Mouse (Mus musculus): ENCODE data around the gene Rasa3.

Rasa3 gene

DNA sequence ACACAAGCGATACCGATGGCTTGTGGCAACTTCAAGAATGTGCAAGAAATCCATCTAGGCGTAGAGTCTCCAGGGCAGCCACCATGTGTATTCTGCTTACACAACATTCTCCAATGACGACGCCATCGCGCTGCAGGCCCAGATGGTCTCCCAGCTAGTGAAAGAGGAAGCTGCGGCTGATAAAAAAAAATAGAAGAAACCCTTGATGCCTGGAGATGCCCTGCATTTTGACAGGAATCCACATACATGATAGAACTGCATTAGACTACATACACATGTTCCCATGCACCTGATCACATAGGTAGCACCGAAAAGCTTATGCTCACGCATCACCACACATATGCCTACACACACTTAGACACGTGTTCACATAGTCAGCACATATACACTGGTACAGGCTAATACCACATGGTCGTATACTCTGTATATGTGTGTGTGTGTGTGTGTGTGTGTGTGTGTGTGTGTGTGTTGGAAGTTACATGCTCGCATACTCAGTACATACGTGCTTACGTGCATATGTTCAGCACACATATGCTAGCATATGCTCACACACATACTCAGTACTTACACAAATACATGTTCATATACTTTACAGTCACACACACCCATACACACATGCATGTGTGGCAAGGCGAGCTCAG, 8.4 kb upstream of the Rasa3 start:
- DNase-seq (ENCODE audit: low spot score in 2 of 2) = peak in 1 of 2 experiments; percentile 44

- no peak for DNase-seq (ENCODE audit: low spot score in 2 of 2)
Observed at GRCm38 (mm10) chr8:13684131-13684530, 6.7 kb upstream of the Rasa3 start.

DNA sequence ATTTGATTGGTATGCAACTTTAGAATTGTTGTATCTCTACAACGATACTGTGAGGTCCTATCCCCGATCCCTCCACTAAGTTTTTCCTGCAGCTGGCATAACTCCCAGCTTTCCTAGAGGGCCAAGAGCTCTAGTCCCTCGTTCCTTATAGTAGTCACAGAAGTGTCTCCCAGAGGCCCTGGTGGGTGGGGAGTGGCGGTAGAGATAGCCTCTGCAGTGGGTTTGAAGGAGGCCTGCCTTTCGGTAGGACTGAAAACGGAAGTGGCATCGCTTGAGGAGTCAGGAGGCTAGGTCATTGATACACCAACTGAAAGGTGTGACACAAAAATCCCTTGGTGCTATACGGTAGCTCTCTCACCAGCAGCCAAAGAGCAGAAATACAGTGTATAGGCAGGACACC, 779 bp upstream of the Rasa3 start:
- DNase-seq (ENCODE audit: low spot score in 2 of 2) = no peak

- DNase-seq (ENCODE audit: low spot score in 2 of 2) = peak in 1 of 2 experiments; percentile 60
Observed at GRCm38 (mm10) chr8:13676701-13677412, 546 bp downstream of the Rasa3 start.

DNA sequence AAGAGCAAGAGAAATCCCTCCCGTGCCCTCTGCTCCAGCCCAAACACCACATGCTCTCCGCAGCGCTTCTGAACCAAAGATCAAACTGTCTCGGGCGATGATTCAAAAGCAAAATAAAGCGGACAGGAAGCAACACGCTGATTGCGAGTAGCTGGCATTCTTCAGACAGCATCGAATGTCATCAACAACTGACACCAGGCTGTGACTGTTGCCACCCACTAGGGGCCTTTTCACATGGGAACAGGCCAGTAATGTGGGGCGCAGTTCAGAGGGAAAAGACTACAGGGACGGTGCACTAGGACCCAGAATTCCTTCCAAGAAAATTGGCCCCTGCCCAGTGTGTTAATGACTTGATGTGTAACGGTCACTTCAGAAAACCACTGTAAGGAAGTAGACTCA, 1.1 kb downstream of the Rasa3 start:
- DNase-seq (ENCODE audit: low spot score in 2 of 2) = peak; percentile 71 to 80

GRCm38 (mm10) chr8:13675524-13675923, 1.9 kb downstream of the Rasa3 start:
- no peak for DNase-seq (ENCODE audit: low spot score in 2 of 2)

GRCm38 (mm10) chr8:13675121-13675520, 2.3 kb downstream of the Rasa3 start:
- no peak for DNase-seq (ENCODE audit: low spot score in 2 of 2)

- DNase-seq (ENCODE audit: low spot score in 2 of 2) = peak; percentile 71 to 81
Observed at GRCm38 (mm10) chr8:13674294-13675010, 3.0 kb downstream of the Rasa3 start.

DNA sequence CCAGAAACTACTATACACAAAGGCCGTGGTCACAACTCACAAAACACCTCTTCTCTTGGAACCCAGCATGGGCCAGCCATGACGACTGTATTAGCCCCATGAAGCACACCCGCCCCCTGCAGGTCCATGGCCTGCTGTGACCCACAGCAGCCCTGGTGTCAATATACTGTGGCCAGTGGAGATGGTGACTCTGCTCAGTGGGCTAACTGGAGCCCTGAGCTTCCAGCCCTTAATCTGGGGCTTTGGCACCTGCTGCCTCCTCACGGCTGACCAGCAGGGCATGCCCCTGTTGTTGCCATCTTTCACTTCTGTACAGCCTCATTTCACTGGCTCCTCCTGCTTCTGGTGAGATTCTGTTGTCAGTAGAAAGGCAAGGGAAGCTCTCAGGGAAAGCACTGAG, 4.2 kb downstream of the Rasa3 start:
- DNase-seq (ENCODE audit: low spot score in 2 of 2) = peak; percentile 57 to 64

DNA sequence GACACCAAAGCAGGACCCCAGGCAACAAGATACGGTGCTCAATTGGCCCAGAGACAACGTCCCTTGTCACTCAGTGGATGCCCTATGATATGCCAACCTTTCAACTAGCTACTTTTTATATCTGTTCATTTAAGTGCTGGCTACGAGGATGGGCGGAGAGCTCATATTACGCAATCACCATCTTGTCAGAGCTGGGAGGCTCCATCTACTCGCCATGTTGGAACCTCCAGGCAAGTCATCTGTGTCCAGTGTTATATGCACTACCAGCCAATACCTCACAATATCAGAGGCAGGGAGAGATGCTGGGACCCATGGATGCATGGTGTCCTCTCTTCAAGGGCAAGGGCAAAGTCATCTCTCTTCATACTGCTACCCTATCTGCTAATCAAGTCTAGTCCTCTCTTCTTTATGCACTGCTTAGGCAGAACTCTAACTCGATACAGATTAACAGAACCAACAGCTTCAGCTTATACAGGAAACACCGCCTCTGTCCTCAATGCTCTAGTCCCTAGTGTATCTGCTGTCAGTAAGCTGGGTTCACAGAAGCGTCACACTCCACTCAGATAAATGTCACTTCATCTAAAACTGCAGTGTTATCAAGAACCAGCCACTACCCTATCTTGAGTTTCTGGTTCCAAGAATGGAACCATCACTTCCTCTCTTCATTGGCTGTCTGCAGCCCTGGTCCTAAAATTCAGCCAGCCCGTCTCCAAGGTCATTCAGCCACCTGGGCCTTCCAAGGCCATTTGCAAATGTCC, 6.0 kb downstream of the Rasa3 start:
- peak in 1 of 2 experiments; percentile 42 for DNase-seq (ENCODE audit: low spot score in 2 of 2)

DNA sequence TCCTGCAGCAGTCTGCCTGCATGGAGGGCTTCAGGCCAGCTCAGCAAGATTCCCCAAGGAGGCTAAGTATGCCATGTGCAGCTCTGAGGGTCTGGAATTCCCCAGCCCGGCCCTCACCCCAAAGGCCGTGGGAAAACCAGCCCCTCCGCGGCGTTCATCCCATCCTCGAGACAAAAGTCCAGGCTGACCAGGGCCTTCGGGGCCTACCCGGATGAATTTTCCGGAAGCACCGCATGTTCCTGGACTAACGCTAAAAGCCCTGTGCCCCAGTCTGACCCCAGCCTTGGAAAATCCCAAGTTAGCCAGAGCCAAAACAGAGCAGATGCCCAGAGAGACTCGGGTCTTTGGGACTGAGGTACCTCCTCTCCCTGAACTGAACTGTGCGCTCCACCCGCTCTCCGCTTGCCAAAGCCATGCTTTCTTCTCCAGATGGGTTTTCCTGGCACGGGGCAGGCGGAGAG, 7.4 kb downstream of the Rasa3 start:
- DNase-seq (ENCODE audit: low spot score in 2 of 2) = peak; percentile 62 to 77

DNA sequence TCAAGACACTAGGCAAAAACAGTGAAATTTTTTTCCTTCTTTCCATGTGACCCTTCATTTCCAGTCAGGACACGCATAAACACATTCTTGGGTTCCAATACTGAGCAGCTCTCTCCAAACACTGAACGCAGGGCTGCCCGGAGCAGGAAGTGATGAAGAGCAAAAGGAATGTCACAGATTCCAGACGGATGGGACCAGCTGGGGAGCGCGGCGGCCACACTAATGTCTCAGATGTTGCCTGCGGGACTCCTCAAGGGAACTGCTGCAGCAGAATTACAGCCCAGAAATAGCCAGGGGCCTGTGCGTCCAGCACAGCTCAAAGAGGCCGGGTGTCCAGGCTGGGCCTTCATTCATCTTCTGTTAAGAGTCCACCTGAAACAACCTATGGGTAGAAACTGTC, 9.0 kb downstream of the Rasa3 start:
- DNase-seq (ENCODE audit: low spot score in 2 of 2) = peak; percentile 84 to 86

GRCm38 (mm10) chr8:13667917-13668316, 9.5 kb downstream of the Rasa3 start:
- peak in 1 of 2 experiments; percentile 34 for DNase-seq (ENCODE audit: low spot score in 2 of 2)

- DNase-seq (ENCODE audit: low spot score in 2 of 2) = peak in 1 of 2 experiments; percentile 40
Observed at GRCm38 (mm10) chr8:13665944-13666343, 11.5 kb downstream of the Rasa3 start.

DNA sequence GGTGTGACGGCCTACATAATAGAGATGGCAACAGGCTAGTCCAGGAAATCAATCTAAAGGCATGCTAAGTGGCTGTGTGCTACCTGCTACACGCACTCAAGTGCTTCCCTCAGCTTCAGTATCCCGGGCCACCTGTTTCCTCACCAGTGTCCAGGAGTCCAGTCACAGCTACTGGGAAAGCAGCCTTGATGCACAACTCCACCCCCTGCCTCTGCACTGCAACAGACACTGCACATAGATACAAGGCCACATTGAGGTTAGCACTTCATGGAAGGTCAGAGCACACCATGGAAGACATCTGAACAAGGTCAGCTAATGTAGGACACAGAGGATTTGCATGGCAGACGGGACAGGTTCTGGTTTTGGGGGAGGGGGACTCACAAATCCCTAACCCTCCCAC, 11.9 kb downstream of the Rasa3 start:
- DNase-seq (ENCODE audit: low spot score in 2 of 2) = no peak

DNA sequence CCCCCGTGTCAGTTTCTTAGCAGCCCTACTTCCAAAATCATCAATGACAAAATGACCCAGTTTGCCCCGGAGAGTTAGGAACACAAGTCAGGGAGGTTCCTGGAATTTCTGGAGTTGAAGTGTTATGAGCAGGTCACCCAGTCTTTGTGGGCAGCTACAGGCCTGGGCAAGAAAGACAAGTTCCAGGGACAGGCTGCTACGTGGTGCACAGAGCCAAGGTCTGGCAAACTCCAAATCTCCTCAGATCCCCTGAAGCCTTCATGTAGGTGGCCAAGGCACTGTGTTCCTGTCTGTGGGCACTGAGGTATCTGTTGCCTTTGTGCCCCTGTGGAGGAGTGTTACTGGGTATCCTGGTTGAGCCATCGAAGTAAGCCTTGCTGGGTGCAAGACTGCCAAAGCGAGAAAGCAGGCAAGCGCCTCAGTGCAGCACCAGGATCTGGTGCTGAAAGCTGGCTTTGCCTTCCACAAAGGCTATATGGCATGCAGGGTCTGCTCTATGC, 12.6 kb downstream of the Rasa3 start:
- no peak for DNase-seq (ENCODE audit: low spot score in 2 of 2)

- no peak for DNase-seq (ENCODE audit: low spot score in 2 of 2)
Observed at GRCm38 (mm10) chr8:13660323-13660722, 17.1 kb downstream of the Rasa3 start.

- no peak for DNase-seq (ENCODE audit: low spot score in 2 of 2)
Observed at GRCm38 (mm10) chr8:13657479-13657878, 19.9 kb downstream of the Rasa3 start.

DNA sequence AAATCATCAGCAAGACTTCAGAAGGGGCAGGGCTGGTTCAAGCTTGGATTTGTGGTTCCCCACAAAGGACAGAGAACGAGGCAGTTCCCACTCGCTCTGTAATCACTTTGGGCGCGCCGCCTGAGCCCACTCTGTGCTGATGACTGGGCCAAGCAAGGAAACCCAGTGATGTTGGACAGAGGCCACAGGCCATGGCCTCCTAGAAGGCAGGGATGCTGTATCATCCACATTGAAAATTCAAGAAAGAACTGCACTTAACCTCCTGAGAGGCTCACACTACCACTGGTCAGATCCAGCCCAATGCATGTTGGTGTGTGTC, 22.4 kb downstream of the Rasa3 start:
- no peak for DNase-seq (ENCODE audit: low spot score in 2 of 2)

GRCm38 (mm10) chr8:13654350-13655032, 22.9 kb downstream of the Rasa3 start:
- DNase-seq (ENCODE audit: low spot score in 2 of 2) = no peak

GRCm38 (mm10) chr8:13650541-13651191, 26.7 kb downstream of the Rasa3 start:
- DNase-seq (ENCODE audit: low spot score in 2 of 2) = no peak

Measured in heart, adult 9 months (tissue).